Mouse (Mus musculus): Measurements from ENCODE around the gene Olfr619.

Gene Olfr619

GRCm38 (mm10) chr7:103600275-103600674 is at the start of gene Olfr619:
Olfr619 (plus strand) TSS chr7:103600575.
- DNase-seq (ENCODE audit: low spot score), result no peak

GRCm38 (mm10) chr7:103555779-103556178 is 44.6 kb upstream of the Olfr619 start, which contains the start of gene Olfr615:
Olfr615 (plus strand) TSS chr7:103556079.
- DNase-seq (ENCODE audit: low spot score), result no peak

GRCm38 (mm10) chr7:103569043-103569442 is 31.3 kb upstream of the Olfr619 start, which contains the start of gene Olfr616:
Olfr616 (minus strand) TSS chr7:103569143.
- DNase-seq (ENCODE audit: low spot score), result no peak

GRCm38 (mm10) chr7:103572761-103573160 is 27.6 kb upstream of the Olfr619 start, which contains the start of gene Olfr617:
Olfr617 (plus strand) TSS chr7:103573061.
- DNase-seq (ENCODE audit: low spot score), result no peak

GRCm38 (mm10) chr7:103589803-103590202 is 10.6 kb upstream of the Olfr619 start, which contains the start of gene Olfr618:
Olfr618 (plus strand) TSS chr7:103590103.
- DNase-seq (ENCODE audit: low spot score), result no peak

- DNase-seq (ENCODE audit: low spot score), result no peak
Observed at GRCm38 (mm10) chr7:103607425-103607824, 7.0 kb downstream of the Olfr619 start.

GRCm38 (mm10) chr7:103612434-103612833 is 12.1 kb downstream of the Olfr619 start, which contains the start of gene Olfr620:
Olfr620 (minus strand) TSS chr7:103612534.
- no peak for DNase-seq (ENCODE audit: low spot score)

- DNase-seq (ENCODE audit: low spot score), result no peak
Observed at GRCm38 (mm10) chr7:103636795-103637194, 36.4 kb downstream of the Olfr619 start.

- no peak for DNase-seq (ENCODE audit: low spot score)
Observed at GRCm38 (mm10) chr7:103642602-103643001, 42.2 kb downstream of the Olfr619 start, which contains the start of gene Olfr622. Olfr622 (minus strand) TSS chr7:103642702.

GRCm38 (mm10) chr7:103644070-103644469 is 43.7 kb downstream of the Olfr619 start:
- DNase-seq (ENCODE audit: low spot score), result no peak
